Mouse (Mus musculus): Measurements from ENCODE around the gene Cwf19l1.

The Cwf19l1 gene

GRCm38 (mm10) chr19:44111706-44112105 is 24.0 kb downstream of the Cwf19l1 start:
- in situ Hi-C loops (cut with MboI), result no loop called here

- in situ Hi-C loops (cut with MboI), result no loop called here
Measured at GRCm38 (mm10) chr19:44110356-44110755, 25.3 kb downstream of the Cwf19l1 start.

DNA sequence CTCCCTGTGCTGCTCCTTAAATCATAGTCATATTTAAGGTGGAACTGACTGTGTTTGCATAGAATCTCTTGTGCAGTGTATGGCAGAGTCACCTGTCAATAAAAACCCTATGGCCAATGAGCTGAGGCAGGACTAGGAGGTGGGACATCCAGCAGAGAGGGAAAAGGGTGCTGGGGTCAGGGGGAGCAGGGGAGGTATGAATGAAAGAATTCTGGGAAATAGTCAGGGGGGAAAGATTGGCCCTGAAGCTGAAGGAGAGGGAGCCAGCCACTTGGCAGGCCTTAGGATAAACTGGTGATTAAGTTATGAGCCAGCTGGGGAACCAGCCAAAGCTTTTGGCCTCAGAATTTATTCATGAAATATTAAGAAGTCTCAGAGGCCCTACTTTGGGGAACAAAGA is 26.7 kb downstream of the Cwf19l1 start:
- in situ Hi-C loops (cut with MboI), result no loop called here

DNA sequence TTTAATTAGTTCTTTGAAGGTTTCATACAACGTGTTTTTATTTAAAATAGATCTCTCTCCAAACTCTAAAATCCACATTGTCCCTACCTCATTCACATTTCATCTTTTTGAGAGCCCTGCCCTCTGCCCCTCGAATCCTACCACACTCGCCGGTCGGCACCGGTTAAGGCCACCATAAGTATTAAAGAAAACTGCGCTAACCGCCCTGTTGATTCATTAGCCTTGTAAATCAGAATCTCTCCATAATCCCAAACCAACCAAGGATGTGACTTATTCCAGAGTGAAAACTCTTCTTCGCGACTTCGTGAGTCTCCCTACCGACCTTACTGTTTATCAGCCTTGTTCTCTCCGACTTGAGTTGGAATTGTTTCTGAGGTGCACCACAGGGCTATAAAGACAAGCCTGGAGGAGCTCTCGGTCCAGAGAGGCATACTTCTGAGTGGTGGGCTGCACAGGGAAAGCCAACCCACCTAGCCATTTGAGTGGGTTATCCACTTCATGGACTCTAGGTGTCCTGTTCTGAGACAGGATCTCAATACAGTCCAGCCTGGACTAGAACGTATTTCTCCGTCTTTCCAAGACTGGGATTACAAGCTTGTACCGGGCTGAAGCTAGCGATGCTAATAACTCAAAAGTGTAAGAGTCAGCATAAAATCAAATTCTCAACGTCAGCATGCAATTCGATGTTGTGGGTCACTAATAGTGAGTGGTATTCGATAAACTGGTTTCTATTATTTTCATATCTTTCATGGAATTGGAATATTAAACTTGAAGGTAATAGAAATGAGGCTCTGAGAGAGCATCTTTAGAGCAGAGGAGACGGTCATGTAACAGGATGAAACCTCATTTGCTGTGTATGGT is 27.8 kb downstream of the Cwf19l1 start:
- in situ Hi-C loops (cut with MboI), result no loop called here

GRCm38 (mm10) chr19:44106831-44107660 is 28.6 kb downstream of the Cwf19l1 start, which contains the start of gene Chuk:
Gene Chuk, minus strand, starts transcription at chr19:44107480.
- in situ Hi-C loops (cut with MboI), result no loop called here

- in situ Hi-C loops (cut with MboI), result no loop called here
Measured at GRCm38 (mm10) chr19:44104393-44104792, 31.3 kb downstream of the Cwf19l1 start.

DNA sequence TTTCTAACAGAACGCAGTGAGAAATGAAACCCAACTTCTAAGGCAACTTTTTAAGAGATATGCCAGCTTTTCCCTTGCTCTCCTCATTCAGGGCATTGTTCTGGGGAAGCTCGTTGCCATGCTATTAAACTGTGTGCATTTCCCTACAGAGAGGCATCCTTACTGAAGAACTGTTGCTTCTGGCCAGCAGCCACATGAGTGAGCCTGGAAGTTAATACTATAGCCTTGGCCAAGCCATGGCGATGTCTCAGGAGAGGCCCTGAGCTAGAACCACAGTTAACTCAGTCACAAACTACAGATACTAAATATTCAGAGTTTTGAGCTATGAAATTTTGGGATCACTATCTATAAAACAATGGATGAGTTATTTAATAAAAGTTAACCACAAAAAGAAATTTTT is 32.7 kb downstream of the Cwf19l1 start:
- in situ Hi-C loops (cut with MboI), result no loop called here

DNA sequence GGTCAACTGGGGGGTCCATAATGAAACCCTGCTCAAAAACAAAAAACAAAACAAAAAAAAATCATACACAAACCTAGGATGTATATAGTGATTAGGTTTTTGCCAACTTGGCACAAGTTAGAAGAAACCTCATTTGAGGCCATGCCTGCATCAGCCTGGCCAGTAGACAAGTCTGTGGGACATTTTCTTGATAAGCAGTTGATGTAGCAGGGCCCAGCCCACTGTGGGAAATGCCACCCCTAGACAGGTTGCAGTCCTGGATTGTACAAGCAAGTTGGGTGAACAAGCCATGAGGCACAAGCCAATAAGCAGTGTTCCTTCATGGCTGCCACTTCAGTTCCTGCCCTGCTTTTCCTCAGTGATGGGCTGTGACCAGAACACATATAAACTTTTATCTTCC is 34.8 kb downstream of the Cwf19l1 start:
- in situ Hi-C loops (cut with MboI), result no loop called here

GRCm38 (mm10) chr19:44086278-44086677 is 49.4 kb downstream of the Cwf19l1 start:
- in situ Hi-C loops (cut with MboI), result no loop called here

- in situ Hi-C loops (cut with MboI), result no loop called here
Measured at GRCm38 (mm10) chr19:44080920-44081319, 54.8 kb downstream of the Cwf19l1 start.

- in situ Hi-C loops (cut with MboI), result no loop called here
Measured at GRCm38 (mm10) chr19:44080023-44080422, 55.7 kb downstream of the Cwf19l1 start.

- in situ Hi-C loops (cut with MboI), result no loop called here
Measured at GRCm38 (mm10) chr19:44077024-44077423, 58.7 kb downstream of the Cwf19l1 start.

DNA sequence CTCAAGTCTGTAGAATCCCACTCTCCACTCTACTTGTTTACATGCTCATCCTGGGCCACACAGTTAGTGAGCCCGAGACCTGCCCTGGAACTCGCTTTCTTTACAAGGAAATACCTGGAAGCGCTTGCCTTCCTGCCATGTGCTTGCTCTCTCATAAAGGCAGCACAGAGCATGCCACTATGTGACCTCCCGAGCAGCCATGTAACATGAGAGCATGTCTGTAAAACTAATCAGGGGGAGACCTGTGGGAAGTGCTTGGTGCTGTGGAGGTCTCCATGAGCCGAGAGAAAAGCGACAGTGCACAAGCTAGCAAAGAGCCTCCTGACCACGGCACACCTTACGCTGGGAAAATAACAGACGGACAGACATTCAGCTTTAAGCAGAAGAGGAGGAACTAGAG is 59.2 kb downstream of the Cwf19l1 start:
- in situ Hi-C loops (cut with MboI), result no loop called here

DNA sequence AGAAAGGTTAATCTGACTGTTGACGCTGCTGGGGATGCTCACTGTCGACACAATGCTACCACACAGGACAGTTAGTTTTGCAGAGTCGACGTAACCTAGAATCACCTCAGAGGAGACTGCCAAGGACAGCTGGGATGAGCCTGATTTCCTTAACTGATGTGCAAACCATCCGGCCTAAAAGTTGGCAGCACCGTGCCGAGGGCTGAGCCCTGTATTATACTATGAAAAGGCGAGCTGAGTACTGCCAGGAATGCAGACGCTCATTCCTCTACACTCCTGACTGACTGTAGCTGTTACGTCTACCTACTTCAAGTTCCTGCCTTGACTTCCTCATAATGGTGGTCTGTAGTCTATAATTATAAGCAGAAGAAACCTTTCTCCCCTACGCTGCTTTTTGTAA is 60.7 kb downstream of the Cwf19l1 start:
- in situ Hi-C loops (cut with MboI), result no loop called here

DNA sequence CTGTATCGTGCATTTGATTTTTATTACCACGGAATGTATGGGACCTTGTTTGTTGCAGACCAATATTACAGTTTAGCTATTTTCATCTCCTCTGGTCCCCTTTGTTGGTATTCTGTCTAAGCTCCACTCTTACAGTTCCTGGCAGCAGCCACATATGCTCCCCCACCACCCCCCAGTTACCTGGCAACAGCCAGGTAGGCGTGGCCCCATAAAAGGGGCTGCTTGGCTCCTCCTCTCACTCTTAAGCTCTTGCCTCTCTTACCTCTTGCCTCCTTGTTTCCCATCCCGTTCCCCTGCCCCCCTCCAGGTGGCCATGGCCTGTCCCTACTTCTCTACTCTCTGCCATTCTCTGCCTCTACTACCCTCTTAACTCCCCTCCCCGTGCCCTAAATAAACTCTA is 64.5 kb downstream of the Cwf19l1 start:
- in situ Hi-C loops (cut with MboI), result no loop called here

DNA sequence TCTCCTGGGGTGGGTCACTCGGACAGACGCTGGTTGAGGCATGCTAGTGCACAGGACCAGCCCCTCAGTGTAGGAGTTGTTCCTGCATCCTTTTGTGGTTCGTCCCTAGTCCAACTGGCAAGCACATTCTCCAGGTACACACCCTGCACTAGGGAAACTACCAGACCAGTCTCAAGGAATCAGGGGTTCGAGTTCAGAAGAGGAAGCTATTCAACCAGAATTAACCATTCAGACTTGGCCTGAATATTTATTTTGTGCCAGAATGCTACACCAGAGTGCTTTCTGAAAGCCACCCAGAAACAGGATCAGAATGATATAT is 65.8 kb downstream of the Cwf19l1 start:
- in situ Hi-C loops (cut with MboI), result no loop called here

DNA sequence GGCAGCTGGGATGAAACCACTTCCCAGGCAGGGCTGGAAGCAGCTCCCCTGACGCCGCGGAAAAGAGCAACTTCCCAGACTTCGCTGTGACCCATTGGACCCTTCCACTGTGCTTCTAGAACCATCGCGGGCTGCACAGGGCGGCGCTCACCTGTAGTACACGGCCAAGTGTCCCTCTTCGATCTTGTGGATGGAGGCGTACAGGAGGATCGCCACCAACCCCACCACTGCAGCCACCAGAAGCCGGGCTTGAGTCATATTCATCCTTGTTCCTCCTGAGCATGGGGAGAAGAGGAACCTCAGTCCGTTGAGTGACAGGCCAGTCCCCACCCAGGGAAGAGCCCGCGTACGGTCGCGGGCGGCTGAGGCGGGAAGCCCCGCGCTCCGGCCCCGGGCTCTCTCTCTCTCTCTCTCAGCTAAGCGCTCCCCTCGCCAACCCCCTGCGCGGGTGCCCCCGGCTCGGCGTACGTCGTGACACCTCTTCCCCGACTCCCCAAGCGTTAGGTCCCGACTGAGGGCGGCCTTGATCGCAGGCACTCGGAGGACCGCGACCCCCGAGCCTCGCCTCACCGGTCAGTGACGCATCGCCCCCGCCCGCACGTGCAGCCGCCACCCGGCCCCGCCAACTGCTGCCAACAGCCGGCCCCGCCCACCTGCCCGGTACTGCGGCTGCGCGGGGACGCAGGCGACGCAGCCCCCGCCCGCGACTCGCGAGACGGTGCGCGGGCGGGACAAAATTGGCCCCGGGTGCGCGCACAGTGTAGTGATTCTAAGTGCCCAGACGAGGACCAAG is 66.4 kb downstream of the Cwf19l1 start, which contains the start of gene Erlin1:
TSS of gene Erlin1 (minus strand) at position 665 of the 793 bp plus-strand sequence.
- in situ Hi-C loops (cut with MboI), result no loop called here

GRCm38 (mm10) chr19:44068232-44068631 is 67.4 kb downstream of the Cwf19l1 start:
- in situ Hi-C loops (cut with MboI), result no loop called here

GRCm38 (mm10) chr19:44067323-44068049 is 68.2 kb downstream of the Cwf19l1 start:
- in situ Hi-C loops (cut with MboI), result no loop called here

- in situ Hi-C loops (cut with MboI), result no loop called here
Measured at GRCm38 (mm10) chr19:44064734-44065133, 70.9 kb downstream of the Cwf19l1 start.

- in situ Hi-C loops (cut with MboI), result no loop called here
Measured at GRCm38 (mm10) chr19:44063773-44064172, 71.9 kb downstream of the Cwf19l1 start.
